Mouse (Mus musculus) cerebellum, postnatal 10 days (tissue): ENCODE measurements around the gene Slc25a34.

ENCODE experiments used
- DNase-seq, 2 experiments: peaks; one replicate each; pipeline ENCODE4 v3.0.0; 2021; ENCODE audit warnings: mixed read lengths in 2 of 2

The Slc25a34 gene

DNA sequence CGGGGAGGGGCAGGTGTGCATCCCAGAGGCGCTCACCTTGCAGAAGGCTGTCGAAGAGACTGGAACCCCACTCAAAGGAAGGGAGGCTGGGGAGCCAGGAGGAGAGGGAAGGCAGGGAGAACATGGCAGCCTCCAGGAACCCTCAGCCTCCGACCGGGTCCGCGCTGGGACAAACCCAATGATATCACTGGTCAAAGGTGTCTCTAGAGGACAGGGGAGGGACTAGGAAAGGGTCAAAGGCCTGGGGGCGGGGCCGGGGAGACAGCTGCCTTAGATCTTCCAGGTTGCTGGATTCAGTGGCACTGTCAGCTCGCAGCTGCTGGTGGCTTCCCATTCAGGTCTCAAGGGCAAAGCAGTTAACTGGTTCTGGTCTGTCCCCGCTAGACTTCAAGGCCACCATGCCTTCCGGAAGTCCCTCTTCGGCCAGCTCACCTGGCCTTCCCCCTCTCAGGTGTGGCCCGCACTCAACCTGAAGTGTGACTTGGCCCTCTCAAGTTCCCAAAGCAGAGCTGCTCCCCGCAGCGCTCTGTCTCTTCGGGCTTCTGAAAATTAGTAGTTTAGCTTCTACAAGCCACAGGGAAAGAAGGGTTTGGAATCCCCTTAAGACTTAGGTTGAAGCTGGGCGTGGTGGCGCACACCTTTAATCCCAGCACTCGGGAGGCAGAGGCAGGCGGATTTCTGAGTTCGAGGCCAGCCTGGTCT lies 5.6 kb downstream of the Slc25a34 start:
- DNase-seq = no peak

- peak; percentile 79 to 80 for DNase-seq
Measured at GRCm38 (mm10) chr4:141617299-141617698, 6.3 kb downstream of the Slc25a34 start.

DNA sequence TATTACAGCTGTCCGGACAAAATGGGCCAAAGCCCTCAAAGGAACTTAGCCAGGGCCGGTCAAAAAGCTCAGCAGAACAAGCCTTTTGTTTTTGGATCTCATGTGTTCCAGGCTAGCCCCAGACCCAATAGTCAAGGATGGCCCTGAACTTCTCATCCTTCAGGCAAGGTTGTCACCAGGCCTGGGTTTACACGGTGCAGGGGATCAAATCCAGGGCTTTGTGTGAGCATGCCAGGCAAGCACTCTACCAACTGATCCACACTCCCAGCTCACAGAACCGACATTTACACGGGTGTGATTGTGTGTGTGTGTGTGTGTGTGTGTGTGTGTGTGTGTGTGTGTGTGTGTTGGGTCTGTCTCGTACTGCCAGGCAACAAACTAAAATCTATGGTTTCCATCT lies 6.8 kb downstream of the Slc25a34 start:
- no peak for DNase-seq

DNA sequence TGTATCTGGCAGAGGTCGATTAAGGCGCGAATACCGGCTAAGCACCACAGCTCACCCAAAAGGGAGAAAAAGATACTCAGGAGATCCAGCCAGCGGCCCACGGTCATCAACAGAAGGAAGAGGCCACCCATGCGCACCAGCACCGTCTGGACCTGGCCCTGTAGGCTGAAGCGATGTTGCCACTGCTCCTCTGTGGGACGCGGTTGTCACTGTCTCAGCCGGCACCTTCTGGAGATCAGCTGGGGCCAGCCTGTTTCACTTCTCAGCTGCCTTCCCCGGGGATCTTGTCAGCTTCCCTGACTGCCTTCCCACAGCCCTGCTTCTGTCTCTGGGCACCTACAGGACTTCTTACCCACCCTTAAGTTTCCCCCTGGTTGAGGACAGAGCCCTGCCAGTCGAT lies 8.7 kb downstream of the Slc25a34 start:
- peak; percentile 78 to 80 for DNase-seq

DNA sequence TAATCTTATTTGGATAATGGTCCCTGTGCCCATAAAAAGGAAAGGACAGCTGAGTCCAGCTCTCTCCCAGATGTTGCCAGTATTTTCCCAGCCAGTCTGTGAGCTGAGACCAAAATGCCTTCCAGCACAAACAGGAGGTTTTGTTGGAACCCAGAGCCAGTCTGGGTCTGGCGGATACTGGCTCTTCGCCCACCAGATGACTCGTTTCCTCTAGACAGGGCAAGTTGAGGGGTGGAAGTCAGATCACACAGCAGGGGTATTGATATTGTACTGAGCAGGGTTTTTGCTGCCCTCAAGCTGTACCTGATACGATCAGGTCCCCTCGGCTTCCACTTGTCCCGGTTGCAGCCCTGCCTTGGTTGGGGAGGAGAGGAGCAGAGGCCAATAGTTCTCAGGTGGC lies 14.1 kb downstream of the Slc25a34 start:
- peak in 1 of 2 experiments; percentile 55 for DNase-seq

GRCm38 (mm10) chr4:141605861-141606260 lies 17.8 kb downstream of the Slc25a34 start, which contains the start of gene Fblim1:
Fblim1 (minus strand) TSS chr4:141606096.
- no peak for DNase-seq

DNA sequence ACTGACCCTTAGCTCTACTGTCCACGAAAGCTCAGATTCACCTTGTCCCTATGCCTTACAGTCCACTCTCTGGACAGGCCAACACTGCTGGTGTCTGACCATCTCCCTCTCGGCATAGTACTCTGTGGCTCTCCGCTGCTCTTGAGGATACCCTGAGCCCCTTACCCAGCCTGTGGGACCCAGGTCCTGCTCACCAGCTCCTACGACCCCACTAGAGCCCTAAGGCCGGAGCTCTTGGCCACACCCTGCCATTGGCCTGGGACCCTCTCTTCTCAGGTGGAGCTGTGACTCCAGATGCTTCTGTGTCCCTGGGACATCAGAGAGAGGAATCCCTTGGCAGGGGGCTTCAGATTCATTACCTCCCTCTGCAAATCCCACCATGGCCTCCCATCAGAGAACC lies 18.2 kb downstream of the Slc25a34 start:
- DNase-seq = no peak

DNA sequence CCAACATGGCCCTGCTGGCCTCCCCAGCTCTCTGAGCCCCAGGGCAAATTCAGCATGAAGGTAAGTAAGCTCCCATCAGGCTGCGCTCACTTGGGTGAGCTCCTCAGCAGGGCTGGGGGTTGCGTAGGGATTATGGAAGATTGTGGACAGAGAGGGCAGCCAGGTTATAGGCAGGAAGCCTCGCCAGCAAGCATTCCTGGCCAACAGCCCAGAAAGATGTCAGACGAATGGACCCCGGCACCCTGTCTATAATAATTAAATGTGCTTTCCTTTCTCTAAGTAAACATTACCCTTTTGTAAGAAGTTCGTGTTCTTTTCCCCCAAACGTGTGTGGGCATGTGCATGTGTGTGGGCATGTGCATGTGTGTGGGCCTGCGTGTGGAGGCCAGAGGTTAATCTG lies 19.1 kb downstream of the Slc25a34 start:
- peak in 1 of 2 experiments; percentile 49 for DNase-seq

DNA sequence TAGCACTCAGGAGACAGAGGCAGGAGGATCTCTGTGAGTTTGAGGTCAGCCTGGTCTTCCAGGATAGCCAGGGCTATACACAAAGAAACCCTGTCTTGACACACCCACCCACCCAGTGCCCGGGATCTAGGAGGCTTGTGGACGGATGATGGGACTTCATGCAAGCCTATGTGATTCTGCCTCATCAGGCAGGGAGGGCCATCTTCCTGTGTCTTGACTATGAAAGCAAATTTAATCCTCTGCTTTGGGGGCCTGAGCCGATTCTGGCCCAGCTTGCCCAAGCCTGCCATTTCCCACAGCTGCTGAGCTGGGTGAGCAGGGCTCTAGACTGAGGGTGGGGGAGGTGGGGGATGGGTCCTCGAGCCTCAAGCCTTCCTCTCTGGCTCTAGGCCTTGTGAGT lies 19.7 kb downstream of the Slc25a34 start:
- DNase-seq = no peak

DNA sequence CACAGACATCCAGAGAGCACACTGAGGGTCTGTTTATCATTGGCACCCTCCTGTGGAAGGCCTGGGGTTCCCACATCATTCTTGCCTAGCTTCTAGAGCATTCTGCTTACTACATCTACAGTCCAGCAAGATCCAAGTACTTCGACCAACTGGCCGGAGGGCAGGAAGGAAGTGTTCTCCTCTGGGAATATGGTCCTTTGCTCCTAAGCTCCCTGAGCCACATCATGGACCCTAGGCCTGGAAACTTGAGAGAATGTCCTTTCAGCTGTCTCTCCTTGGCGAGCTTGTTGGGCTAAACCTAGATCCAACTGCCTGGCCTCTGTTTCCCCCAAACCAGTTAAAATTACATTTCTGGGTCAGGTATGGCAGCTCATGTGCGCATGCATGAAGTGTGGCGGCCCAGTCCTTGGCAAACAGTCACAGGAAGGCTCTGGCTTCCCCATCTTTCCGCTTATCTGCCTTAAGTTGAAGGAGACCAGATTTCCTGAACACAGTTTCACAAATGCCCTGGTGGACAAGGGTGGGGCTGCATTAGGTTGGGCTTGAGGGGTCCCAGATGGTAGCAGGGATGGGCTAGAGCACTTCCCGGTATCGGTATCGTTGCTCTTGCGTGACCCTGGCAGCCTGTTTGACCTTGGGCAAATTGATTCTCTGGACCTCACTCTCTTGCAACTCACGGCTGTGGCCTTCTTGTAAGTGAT lies 20.9 kb downstream of the Slc25a34 start:
- DNase-seq = no peak

DNA sequence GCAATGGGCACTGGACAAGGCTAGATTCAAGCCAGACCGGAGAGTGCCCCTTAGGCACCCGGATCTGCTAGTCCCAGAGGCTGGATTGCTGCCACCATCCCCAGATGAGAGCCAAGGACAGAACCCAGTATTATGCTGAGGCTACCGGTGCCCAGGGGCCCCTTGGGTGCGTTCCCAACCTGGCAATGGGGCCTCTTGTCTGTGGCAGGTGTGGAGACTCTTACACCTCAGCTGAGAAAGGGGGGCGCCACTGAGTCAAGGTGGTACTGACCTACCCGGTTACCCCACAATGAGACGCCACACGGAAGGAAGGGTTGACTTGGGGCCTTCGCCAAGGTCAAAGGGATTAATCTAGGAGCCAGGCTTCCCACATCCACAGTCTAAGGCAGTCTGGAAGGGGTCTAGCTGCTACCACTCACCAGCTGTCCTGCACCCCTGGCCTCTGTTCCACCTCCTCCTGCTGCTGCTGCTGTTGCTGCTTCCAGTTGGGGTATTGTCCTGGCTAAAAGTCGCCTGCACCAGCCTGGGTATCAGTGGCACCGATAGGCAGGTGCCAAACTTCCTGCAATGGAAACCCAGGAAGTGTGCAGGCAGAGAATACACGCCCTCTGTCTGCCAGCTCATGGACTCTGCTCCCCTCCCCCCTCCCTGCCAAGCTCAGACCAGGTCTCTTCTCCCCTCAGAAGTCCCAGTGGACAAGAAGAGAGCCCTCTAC lies 22.3 kb downstream of the Slc25a34 start:
- DNase-seq = peak; percentile 44 to 55

GRCm38 (mm10) chr4:141600364-141600763 lies 23.3 kb downstream of the Slc25a34 start:
- DNase-seq = no peak

DNA sequence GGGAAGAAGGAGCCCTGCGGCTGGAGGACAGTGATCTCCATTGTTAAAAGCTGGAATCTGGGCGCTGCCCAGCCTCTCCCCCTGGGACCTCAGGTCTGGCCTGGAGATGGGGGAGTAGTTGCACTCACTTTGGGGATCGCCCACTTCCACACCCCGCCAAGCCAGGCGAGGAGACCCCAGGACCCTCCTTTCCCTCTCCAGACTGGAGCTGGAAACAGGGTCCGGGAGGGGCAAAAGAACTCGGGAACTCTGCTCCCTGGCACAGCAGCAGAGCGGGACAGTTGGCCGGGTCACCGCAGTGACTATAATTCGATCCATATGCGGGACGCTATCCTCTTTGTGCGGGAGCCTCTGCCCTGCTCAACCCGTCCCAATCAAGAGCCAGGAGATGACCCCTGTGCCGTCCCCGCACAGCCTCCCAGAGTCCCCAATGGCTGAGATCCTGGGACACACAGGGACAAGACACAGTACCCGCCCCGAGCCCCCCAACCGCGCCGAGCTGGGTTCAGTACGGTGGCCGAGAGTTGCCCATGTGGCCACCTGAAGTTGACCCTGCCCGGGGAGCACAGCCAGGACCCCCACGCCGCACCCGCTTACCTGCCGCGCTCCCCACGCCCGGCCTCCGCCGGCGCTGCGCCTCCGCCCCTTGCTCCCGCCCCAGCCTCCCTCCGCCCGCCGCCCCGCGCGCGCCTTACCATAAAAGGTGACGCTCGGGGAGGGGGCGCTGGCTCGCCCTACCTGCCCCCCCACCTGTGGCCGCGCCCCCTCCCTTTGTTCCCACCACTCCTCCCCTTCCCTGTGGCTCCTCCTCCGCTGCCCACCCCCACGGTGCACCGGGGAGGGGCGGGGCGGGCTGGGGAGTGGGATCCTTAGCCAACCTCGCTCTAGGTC lies 24.1 kb downstream of the Slc25a34 start:
- DNase-seq = peak; percentile 63 to 68

DNA sequence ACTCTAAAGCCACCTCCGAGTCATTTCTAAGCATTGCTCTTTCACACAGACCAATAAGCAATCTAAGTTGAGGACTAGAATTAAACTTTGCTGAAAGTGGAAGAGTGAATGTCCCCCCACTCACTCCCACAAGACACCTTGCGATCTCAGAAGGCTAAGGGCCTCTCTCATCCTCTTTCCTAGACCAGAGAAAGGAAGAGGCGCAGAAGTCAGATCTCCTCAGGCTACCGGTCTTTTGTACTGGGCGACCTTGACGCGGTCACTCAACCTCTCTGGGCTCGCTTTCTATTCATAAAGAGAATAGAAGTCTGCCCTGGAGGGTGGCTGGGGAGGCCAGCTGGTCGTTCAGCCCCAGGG lies 24.7 kb downstream of the Slc25a34 start:
- no peak for DNase-seq

GRCm38 (mm10) chr4:141598199-141598893 lies 25.3 kb downstream of the Slc25a34 start:
- no peak for DNase-seq

- DNase-seq = no peak
Measured at GRCm38 (mm10) chr4:141596700-141597328, 26.8 kb downstream of the Slc25a34 start.

GRCm38 (mm10) chr4:141595605-141596268 lies 27.9 kb downstream of the Slc25a34 start:
- peak; percentile 39 to 46 for DNase-seq

DNA sequence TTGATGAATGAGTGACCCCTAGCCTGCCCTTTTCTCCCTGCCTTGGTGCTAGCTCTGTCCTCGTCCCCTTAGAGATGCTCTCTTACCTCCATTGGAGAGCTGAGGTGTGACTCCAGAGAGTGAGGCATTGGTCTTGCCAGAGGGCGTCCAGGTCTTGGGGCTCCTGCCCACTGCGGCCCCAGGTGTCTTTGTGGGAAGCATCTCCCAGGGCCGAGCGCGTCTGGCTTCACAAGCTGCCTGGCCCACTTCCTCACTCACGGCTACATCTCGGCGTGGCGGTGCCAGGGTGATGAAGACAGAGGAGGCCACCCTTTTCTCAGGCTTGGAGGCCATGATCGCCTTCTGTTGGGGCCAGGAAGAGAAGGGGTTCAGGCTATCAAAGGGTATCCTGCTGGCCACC lies 28.5 kb downstream of the Slc25a34 start:
- no peak for DNase-seq

DNA sequence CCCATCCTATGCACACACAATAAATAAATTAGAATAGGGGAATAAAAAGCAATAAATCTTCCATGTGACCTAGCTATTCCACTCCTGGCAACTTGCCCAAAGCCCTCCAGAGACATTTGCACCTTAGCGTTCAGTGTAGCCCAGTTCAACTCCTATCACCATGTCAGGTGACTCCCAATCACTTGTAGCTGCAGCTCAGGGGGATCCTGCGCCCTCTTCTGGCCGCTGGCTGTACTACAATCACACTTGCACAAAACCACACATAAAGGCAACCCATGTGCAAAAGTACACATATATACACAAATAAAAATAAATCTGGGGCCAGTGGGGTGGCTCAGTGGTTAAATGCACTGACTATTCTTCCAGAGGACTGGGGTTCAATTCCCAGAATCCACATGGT lies 32.1 kb downstream of the Slc25a34 start:
- DNase-seq = peak; percentile 44 to 66

DNA sequence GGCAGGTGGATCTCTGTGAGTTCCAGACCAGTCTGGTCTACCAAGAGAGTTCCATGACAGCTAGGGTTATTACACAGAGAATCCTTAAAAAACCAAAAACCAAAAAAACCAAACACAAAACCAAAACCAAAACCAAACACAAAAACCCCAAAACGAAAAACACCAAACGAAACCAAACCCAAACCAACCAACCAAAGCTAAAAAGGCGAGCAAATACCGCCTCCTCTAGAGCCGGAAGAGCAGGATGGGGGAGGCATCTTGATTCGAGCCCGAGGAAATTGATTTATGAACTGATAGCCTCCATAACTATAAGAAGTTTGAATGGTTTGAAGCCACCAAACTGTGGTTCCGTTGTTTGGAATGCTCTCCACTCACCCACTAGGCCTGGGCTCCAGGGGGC lies 39.7 kb downstream of the Slc25a34 start:
- no peak for DNase-seq

GRCm38 (mm10) chr4:141581051-141581450 lies 42.6 kb downstream of the Slc25a34 start:
- peak in 1 of 2 experiments; percentile 37 for DNase-seq
